Mouse (Mus musculus) small intestine, adult 2 months (tissue): ENCODE measurements at regions not wholly inside any gene's neighbourhood (a gene's known extent, or its start where the extent isn't known, plus 50 kb on each side); places are given as distances from the start of the nearest gene placed in this dataset.

Experiments
- H3K27ac ChIP-seq: fragments of 200-500 bp; 2 replicates; pipeline ENCODE4 v1.5.1; 2012; ENCODE audit warnings: low read depth, low read length, control low read depth, inconsistent platforms; ENCODE audit not compliant: insufficient read depth
- H3K27me3 ChIP-seq: fragments of 200-500 bp; 2 replicates; pipeline ENCODE4 v1.6.1; 2012; ENCODE audit warnings: mild to moderate bottlenecking, moderate library complexity, low read length, inconsistent platforms; ENCODE audit not compliant: control insufficient read depth, insufficient read depth
- H3K36me3 ChIP-seq: fragments of 200-500 bp; 2 replicates; pipeline ENCODE4 v1.6.1; 2012; ENCODE audit warnings: mild to moderate bottlenecking, low read length, control low read depth, inconsistent platforms; ENCODE audit not compliant: control insufficient read depth, insufficient read depth
- H3K4me1 ChIP-seq: fragments of 200-500 bp; 2 replicates; pipeline ENCODE4 v1.6.1; 2012; ENCODE audit warnings: low read length, inconsistent platforms, mixed read lengths; ENCODE audit not compliant: control insufficient read depth, insufficient read depth, insufficient read length
- H3K4me3 ChIP-seq: fragments of 200-500 bp; 2 replicates; pipeline ENCODE4 v1.5.1; 2012; ENCODE audit warnings: low read depth, mild to moderate bottlenecking, control low read depth, inconsistent platforms, low read length, moderate library complexity
- CTCF ChIP-seq: fragments of 200-500 bp; IDR thresholded peaks from 2 replicates; pipeline ENCODE4 v1.5.1; 2012; ENCODE audit warnings: low read depth, mild to moderate bottlenecking, control low read depth, inconsistent platforms, low read length, moderate library complexity, mixed read lengths; ENCODE audit not compliant: insufficient replicate concordance, insufficient read length; ENCODE audit errors: extremely low read depth
- POLR2A ChIP-seq: fragments of 200-500 bp; IDR thresholded peaks from 2 replicates; pipeline ENCODE4 v1.6.1; 2012; ENCODE audit warnings: low read depth, mild to moderate bottlenecking, control low read depth, inconsistent platforms, low read length, moderate library complexity
- WGBS: fragments of 180-500 bp; shearing (Covaris S2); methylation state at CpG from one replicate; pipeline ENCODE4 v1.1.7; 2018; 5-methylcytosine and 5-hydroxymethylcytosine counted together

DNA sequence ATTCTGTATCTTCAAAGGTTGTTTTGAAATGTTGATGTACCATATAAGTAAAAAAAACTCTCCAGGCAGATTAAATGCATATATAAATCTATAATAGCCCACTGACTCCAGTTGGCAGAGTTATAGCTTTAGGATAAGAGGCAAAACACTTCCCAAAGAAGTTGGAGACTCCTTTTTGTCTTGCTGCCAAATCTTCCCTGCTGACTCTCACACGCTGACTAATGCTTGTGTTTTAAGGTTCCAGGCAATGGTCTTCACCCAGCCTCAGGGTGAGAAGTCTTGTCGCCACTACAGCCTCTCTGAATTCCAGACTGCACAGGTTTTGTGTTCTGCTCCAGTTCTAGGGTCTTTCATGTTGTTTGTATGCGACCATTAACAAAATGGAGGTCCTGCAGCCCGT lies 195.0 kb upstream of the Gm11146 start:
- Histone ChIP-seq H3K4me1 (no peaks in the 10 kb centered on the region), H3K27ac (no peak overlapping the region), H3K36me3 (no peaks in the 10 kb centered on the region), H3K27me3 (no peaks in the 10 kb centered on the region), H3K4me3 (no peak overlapping the region)
- TF ChIP-seq CTCF (no peak), POLR2A (no peak)
- WGBS: 76% methylated on average over 4 of the region's 4 CpGs

GRCm38 (mm10) chr16:77789652-77790051 lies 187.8 kb upstream of the Gm11146 start:
- H3K27ac ChIP-seq: no peak overlapping the region
- no peaks in the 10 kb centered on the region for H3K27me3 ChIP-seq
- H3K36me3 ChIP-seq: no peaks in the 10 kb centered on the region
- no peaks in the 10 kb centered on the region for H3K4me1 ChIP-seq
- WGBS: 82% methylated on average over 5 of the region's 5 CpGs
- H3K4me3 ChIP-seq: no peak overlapping the region
- TF ChIP-seq POLR2A: no peak
- TF ChIP-seq CTCF: no peak

- Histone ChIP-seq H3K27me3 (no peaks in the 10 kb centered on the region), H3K36me3 (no peaks in the 10 kb centered on the region), H3K4me1 (no peaks in the 10 kb centered on the region), H3K4me3 (no peak overlapping the region), H3K27ac (no peak overlapping the region)
- TF ChIP-seq CTCF (no peak), POLR2A (no peak)
- WGBS: 83% methylated on average over 2 of the region's 2 CpGs
Measured at GRCm38 (mm10) chr16:77789206-77789605, 187.3 kb upstream of the Gm11146 start.

DNA sequence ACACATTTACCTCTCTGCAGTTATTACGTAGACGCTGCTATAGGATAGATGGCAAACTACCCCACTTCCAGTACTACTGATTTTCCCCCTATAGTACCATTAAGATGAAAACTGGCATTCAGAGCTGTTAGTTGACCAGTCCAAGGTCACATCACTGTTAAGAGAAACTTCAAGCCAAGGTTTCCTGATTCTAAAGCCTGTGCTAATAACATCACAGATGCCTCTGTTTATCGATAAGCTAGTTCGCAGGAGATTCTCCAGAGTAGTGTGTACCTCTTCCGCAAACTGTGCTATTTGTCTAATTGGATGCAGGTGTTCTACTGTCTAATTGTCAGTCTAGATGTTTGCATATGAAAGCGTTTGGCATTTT lies 186.9 kb upstream of the Gm11146 start:
- Histone ChIP-seq H3K27me3 (no peaks in the 10 kb centered on the region), H3K4me3 (no peak overlapping the region), H3K27ac (no peak overlapping the region), H3K36me3 (no peaks in the 10 kb centered on the region), H3K4me1 (no peaks in the 10 kb centered on the region)
- 92% methylated on average over 6 of the region's 6 CpGs for WGBS
- no peak for TF ChIP-seq POLR2A
- no peak for TF ChIP-seq CTCF

DNA sequence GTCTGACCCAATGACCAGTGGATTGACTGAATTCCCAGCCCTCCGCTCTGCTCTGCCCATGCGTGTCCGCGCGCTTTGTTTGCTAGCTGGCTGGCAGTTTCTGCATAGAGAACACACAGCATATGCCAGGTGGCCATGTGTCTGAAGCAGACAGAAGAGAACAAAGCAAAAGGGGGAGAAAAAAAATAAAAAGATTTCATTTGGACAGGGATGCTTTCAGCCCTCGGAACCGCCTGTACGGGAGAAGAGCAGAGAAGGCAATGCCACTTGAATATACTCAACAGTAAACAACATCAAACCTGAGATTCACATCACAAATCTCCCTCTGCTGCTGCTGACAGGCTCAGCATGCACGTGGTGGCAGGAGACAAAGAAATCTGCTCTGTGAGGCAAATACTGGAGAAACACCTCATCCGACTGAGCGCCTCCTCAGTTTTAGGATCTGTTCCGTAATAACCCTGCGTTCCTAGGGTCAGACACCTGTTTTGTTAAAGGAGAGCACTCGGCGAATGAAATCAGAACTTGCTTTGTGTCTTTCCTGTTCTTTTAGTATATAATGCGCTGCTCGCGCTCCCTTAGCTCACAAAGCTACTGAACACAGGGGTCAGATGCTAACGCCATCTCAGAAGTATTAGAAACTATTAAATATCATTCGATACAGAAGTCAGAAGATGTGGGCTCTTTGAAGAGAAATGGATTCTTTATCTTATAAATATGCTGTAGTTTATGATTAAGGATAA lies 186.3 kb upstream of the Gm11146 start:
- Histone ChIP-seq H3K27ac (no peak overlapping the region), H3K4me3 (no peak overlapping the region), H3K36me3 (no peaks in the 10 kb centered on the region), H3K27me3 (no peaks in the 10 kb centered on the region), H3K4me1 (no peaks in the 10 kb centered on the region)
- TF ChIP-seq CTCF (no peak), POLR2A (no peak)
- WGBS: 88% methylated on average over 20 of the region's 20 CpGs

GRCm38 (mm10) chr16:77787025-77787424 lies 185.1 kb upstream of the Gm11146 start:
- Histone ChIP-seq H3K27ac (no peak overlapping the region), H3K4me3 (no peak overlapping the region), H3K4me1 (no peaks in the 10 kb centered on the region), H3K27me3 (no peaks in the 10 kb centered on the region), H3K36me3 (no peaks in the 10 kb centered on the region)
- no peak for TF ChIP-seq POLR2A
- TF ChIP-seq CTCF: no peak
- WGBS: 85% methylated on average over 5 of the region's 5 CpGs

GRCm38 (mm10) chr16:77779019-77779418 lies 177.1 kb upstream of the Gm11146 start:
- H3K27ac ChIP-seq: no peak overlapping the region
- no peaks in the 10 kb centered on the region for H3K27me3 ChIP-seq
- no peaks in the 10 kb centered on the region for H3K36me3 ChIP-seq
- 53% methylated on average over 1 of the region's 1 CpGs for WGBS
- H3K4me3 ChIP-seq: no peak overlapping the region
- TF ChIP-seq POLR2A: no peak
- no peak for TF ChIP-seq CTCF
- no peaks in the 10 kb centered on the region for H3K4me1 ChIP-seq
